Mouse (Mus musculus) layer of hippocampus, postnatal 36 days (tissue): ENCODE measurements around the gene Stpg1. TPM values are rescaled to one million over a fixed set of nuclear protein-coding genes. Genes with fewer than 3 reads are reported as not detected.

Source experiments
- DNase-seq, 2 experiments: peaks; one replicate each; pipeline ENCODE4 v3.0.0; 2022
- total RNA-seq, 2 experiments: library from RNA; stranded (reverse); gene quantifications; 2 replicates each; pipeline ENCODE4 v1.2.3; 2021

The Stpg1 gene
- 1 to 10 TPM; 1.1 to 1.8 TPM for total RNA-seq

GRCm38 (mm10) chr4:135494521-135495396 is at the start of gene Stpg1, which contains the start of gene Nipal3:
Gene Stpg1 (plus strand): TSS chr4:135494790.
Gene Nipal3 (minus strand): TSS chr4:135495038.
- DNase-seq = peak; percentile 84 to 85

GRCm38 (mm10) chr4:135451360-135452015 is 43.1 kb upstream of the Stpg1 start:
- no peak for DNase-seq

- no peak for DNase-seq
Measured at GRCm38 (mm10) chr4:135453164-135453563, 41.4 kb upstream of the Stpg1 start.

- DNase-seq = no peak
Measured at GRCm38 (mm10) chr4:135453572-135453971, 41.0 kb upstream of the Stpg1 start.

- no peak for DNase-seq
Measured at GRCm38 (mm10) chr4:135463406-135463805, 31.2 kb upstream of the Stpg1 start.

DNA sequence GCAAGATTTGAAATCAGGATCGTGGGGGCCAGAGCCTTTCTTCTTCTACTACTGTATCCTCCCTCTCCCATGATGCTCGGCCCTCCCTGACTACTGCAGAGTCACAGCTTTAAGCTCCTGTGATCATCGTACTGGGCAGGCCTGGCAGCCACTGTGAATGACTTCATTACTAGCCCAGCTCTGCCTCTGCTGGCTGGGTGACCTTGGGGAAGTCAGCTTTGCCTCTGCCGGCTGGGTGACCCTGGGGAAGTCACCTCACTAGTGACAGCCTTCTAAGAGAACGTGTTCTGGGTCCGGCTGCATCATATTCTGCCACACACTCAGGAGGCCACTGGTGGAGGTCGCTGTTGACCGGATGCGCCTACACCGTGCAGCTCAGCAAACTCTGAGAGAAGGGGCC is 16.7 kb upstream of the Stpg1 start:
- DNase-seq = no peak

GRCm38 (mm10) chr4:135480370-135480769 is 14.2 kb upstream of the Stpg1 start:
- DNase-seq = no peak

GRCm38 (mm10) chr4:135485086-135485485 is 9.5 kb upstream of the Stpg1 start:
- DNase-seq = no peak

DNA sequence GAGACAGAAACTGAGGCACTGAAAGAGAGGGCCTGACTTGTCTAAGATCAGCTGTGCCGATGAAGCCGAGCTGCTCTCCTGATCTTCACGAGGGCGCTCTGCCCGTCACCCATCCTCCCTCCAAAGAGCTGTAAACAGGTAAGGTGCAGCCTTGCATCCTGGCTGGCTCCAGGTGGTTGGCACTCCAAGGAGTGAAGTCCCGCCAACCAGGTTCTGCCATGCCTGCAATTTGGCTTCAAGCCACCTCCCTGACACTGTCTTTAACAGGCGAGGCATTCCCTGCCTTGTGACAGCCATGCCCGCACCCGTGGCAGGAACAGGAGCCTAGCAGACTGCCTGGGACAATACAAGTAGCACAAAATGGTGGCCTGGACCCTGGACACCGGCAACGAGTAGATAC is 8.2 kb upstream of the Stpg1 start:
- no peak for DNase-seq

DNA sequence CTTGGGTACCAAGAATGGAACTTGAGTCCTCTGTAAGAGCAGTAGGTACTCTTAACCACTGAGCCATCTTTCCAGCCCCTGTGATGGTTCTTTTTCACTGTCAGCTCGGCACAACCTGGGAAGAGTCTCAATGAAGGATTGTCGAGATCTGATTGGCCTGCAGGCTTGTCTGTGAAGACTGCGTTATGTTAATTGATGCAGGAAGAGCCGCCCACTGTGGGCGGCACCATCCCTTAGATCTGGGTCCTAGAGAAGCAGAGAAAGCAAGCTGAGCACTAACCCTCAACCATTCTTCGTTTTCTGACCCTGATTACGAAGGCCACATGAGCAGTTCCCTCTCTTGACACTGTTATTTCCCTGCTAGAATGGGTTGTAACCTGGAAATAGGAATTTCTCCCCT is 5.3 kb upstream of the Stpg1 start:
- no peak for DNase-seq

GRCm38 (mm10) chr4:135493271-135493670 is 1.3 kb upstream of the Stpg1 start:
- no peak for DNase-seq

- peak; percentile 38 to 41 for DNase-seq
Measured at GRCm38 (mm10) chr4:135493691-135494520, 684 bp upstream of the Stpg1 start.

- DNase-seq = no peak
Measured at GRCm38 (mm10) chr4:135495397-135495791, 804 bp downstream of the Stpg1 start.

DNA sequence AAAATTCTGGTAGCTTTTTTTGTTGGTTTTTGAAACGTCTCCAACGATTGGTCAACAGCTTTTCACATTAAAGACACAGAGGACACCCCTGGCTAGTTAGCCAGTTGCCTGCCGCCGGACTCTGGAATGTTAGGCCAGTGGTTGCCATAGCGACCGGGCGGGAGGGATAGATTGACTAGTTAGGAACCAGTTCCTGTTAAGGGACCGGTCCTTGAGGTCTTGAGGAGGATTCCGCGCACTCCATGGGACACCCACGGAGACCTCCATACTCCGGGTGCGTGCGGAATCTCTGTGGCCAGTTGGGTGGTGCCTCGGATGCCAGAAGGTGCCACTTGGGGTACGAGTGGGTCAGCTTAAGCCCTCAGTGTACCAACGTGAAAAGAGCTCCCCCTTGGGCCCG is 1.2 kb downstream of the Stpg1 start:
- DNase-seq = no peak

GRCm38 (mm10) chr4:135498136-135498535 is 3.5 kb downstream of the Stpg1 start:
- no peak for DNase-seq

GRCm38 (mm10) chr4:135499831-135500230 is 5.2 kb downstream of the Stpg1 start:
- no peak for DNase-seq

DNA sequence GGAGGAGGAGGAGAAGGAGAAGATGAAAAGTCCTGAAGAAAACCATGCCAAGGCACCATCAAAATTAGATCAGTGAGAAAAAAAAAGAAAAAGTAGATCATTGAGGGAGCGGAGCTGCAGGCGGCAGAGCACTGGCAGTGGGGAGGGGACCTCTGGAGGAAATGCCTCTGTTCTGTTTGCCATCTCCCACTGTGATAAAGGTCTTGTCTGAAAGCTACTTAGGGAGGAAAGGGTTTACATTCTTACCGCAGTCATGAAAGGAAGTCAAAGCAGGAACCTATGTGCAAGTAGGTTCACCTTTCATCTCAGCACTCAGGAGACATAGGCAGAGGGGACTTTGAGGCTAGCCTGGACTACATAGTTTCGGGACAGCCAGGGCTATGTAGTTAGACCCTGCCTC is 7.0 kb downstream of the Stpg1 start:
- DNase-seq = no peak

- DNase-seq = no peak
Measured at GRCm38 (mm10) chr4:135505794-135506193, 11.2 kb downstream of the Stpg1 start.

DNA sequence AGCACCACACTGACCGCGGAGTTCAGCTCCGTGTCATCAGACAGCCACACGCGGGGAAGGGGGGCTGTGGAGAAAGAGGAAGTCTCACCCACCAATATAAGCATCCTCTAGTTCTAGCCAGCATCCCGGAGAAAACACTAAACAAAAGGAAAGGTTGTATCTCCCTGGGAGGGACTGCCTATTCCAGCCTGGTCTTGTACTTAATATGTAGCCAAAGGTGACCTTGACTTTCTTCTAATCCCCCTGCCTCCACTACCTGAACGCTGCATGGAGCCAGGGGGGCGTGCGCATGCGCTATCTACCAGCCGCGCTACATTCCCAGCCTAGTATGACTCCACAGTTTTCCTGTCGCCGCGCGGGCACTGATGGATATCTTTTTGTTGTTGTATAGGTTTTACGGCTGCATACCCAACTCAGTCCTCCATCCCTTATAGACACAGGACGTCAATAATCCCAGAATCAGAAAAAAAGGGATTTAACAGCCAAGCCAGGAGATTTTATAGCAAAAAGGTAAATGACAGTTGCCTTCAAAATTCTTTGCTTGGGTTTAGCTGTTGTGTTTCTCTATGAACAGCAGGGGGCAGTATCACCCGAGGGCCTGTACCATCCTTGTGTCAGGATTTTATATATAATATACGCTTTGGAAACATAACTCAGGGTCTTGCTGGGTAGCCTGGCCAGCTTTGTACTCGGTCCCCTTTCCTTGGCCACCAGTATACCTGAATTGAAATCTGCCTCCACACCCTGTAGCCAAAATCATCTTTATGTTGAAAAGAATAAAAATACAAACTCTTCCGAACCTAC is 13.2 kb downstream of the Stpg1 start:
- peak; percentile 58 to 60 for DNase-seq

GRCm38 (mm10) chr4:135508419-135509039 is 13.9 kb downstream of the Stpg1 start:
- DNase-seq = peak; percentile 39 to 56

DNA sequence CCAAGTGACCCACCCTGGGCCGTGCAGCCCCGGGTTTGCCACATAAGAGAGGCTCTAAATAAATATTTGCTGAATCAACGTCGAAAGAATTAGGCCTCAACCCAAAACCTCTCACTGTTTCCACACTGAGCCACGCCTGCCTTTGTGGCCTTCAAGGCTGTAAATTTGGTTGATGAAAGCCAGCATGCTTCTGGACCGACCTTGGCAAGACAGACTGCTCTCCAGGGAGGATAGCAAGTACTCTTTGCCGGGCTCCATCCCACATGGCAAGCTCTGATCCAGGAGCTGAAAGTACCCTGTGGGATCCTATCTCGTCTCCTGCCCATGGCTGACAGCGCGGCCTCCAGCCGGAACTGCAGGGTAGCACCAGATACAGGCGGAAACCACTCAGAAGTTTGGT is 14.9 kb downstream of the Stpg1 start:
- no peak for DNase-seq

DNA sequence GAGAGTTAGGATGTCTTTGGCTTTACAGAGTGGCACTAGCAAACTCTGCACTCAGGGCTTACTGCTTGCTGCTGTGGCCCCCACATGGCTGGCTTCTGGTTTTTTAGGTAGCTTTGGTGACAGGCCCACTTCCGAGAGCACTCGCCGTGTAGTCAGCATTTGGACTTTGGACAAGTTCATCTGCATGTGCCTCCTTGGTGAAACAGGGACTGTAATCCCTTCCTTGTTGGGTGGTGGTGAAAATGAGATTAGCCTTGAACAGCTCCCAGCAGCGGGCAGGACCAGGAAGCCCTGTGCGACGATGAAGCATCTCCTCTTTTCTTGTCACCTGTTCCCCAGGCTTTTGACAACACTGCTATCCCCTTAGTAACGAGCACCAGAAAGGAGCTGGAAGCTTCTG is 19.3 kb downstream of the Stpg1 start:
- no peak for DNase-seq
